Mouse (Mus musculus): ENCODE measurements around the gene Prkn. TPM values are rescaled to one million over a fixed set of nuclear protein-coding genes. Genes with fewer than 3 reads are reported as not detected.

The Prkn gene
- polyA plus RNA-seq, 1 experiment from 2014 or later, result 1.00 TPM

- Histone ChIP-seq H3K4me2 (ENCODE audit: low read depth, low read length) (no peak overlapping the region), H3K4me1 (ENCODE audit: insufficient read depth) (no peaks in the 10 kb centered on the region), H3K27me3 (ENCODE audit: insufficient read depth, low read length) (no peaks in the 10 kb centered on the region), H3K9me3 (ENCODE audit: low read length) (no peaks in the 10 kb centered on the region), H3K4me3 (ENCODE audit: low read depth, low read length) (no peak overlapping the region), H3K9ac (replicated peaks) (no peak overlapping the region), H3K27ac (ENCODE audit: low read depth) (no peak overlapping the region), H3K36me3 (replicated peaks; ENCODE audit: insufficient read depth, low read length) (no peaks in the 10 kb centered on the region)
- no peak for DNase-seq
- no peak for TF ChIP-seq CTCF (IDR thresholded peaks at IDR 0.05; ENCODE audit: low read depth)
- ATAC-seq, result no peak
- 78% methylated on average over 3 of the region's 3 CpGs for WGBS (ENCODE audit: insufficient replicate concordance)
Measured at GRCm38 (mm10) chr17:11736531-11736930, 896.3 kb downstream of the Prkn start.

- no peaks in the 10 kb centered on the region for H3K27me3 ChIP-seq (ENCODE audit: insufficient read depth, low read length)
- no peaks in the 10 kb centered on the region for H3K36me3 ChIP-seq (replicated peaks; ENCODE audit: insufficient read depth, low read length)
- H3K9me3 ChIP-seq (ENCODE audit: low read length), result no peaks in the 10 kb centered on the region
- TF ChIP-seq EP300 (IDR thresholded peaks at IDR 0.05; ENCODE audit: low read depth) (no peak), CTCF (IDR thresholded peaks at IDR 0.05; ENCODE audit: low read depth) (no peak)
- WGBS (ENCODE audit: insufficient replicate concordance), result 88% methylated on average over 10 of the region's 10 CpGs
- no peaks in the 10 kb centered on the region for H3K4me1 ChIP-seq (ENCODE audit: insufficient read depth)
- no peak overlapping the region for H3K27ac ChIP-seq (ENCODE audit: low read depth)
- H3K4me3 ChIP-seq (ENCODE audit: low read depth, low read length), result no peak overlapping the region
- H3K4me2 ChIP-seq (ENCODE audit: low read depth, low read length), result no peak overlapping the region
- no peak overlapping the region for H3K9ac ChIP-seq (replicated peaks)
- ATAC-seq (no peak), DNase-seq (no peak)
Measured at GRCm38 (mm10) chr17:11737905-11738304, 897.7 kb downstream of the Prkn start.

DNA sequence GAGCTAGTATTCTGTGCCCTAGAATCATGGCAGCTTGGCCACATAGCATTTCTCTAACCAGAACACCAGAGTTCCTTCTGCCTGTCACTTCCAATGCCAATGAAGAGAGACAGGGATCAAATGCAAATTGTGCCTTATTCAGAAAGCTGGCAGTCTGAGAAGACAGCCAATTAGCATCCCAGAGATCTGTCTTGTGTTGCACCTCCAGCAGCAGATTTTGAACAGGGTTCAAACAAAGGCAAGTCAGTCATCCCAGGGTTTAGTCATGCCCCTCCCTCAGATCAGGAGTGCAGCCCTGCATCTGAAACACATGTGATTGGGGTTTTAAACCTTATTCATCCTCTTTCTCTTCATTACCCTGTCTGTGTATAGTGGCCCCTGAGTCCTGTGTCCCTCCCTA lies 900.5 kb downstream of the Prkn start:
- no peaks in the 10 kb centered on the region for H3K36me3 ChIP-seq (replicated peaks; ENCODE audit: insufficient read depth, low read length)
- TF ChIP-seq CTCF (IDR thresholded peaks at IDR 0.05; ENCODE audit: low read depth) (no peak), EP300 (IDR thresholded peaks at IDR 0.05; ENCODE audit: low read depth) (no peak)
- H3K27ac ChIP-seq (ENCODE audit: low read depth), result no peak overlapping the region
- ATAC-seq (no peak), DNase-seq (no peak)
- H3K4me3 ChIP-seq (ENCODE audit: low read depth, low read length), result no peak overlapping the region
- no peaks in the 10 kb centered on the region for H3K9me3 ChIP-seq (ENCODE audit: low read length)
- no peaks in the 10 kb centered on the region for H3K4me1 ChIP-seq (ENCODE audit: insufficient read depth)
- H3K9ac ChIP-seq (replicated peaks), result no peak overlapping the region
- H3K4me2 ChIP-seq (ENCODE audit: low read depth, low read length), result no peak overlapping the region
- no peaks in the 10 kb centered on the region for H3K27me3 ChIP-seq (ENCODE audit: insufficient read depth, low read length)

GRCm38 (mm10) chr17:11741161-11741560 lies 901.0 kb downstream of the Prkn start:
- 86% methylated on average over 5 of the region's 5 CpGs for WGBS (ENCODE audit: insufficient replicate concordance)
- Histone ChIP-seq H3K27ac (ENCODE audit: low read depth) (no peak overlapping the region), H3K4me1 (ENCODE audit: insufficient read depth) (no peaks in the 10 kb centered on the region), H3K4me2 (ENCODE audit: low read depth, low read length) (no peak overlapping the region), H3K9me3 (ENCODE audit: low read length) (no peaks in the 10 kb centered on the region), H3K36me3 (replicated peaks; ENCODE audit: insufficient read depth, low read length) (no peaks in the 10 kb centered on the region), H3K9ac (replicated peaks) (no peak overlapping the region), H3K27me3 (ENCODE audit: insufficient read depth, low read length) (no peaks in the 10 kb centered on the region), H3K4me3 (ENCODE audit: low read depth, low read length) (no peak overlapping the region)
- DNase-seq (no peak), ATAC-seq (no peak)
- TF ChIP-seq CTCF (IDR thresholded peaks at IDR 0.05; ENCODE audit: low read depth), result no peak
- no peak for TF ChIP-seq EP300 (IDR thresholded peaks at IDR 0.05; ENCODE audit: low read depth)

GRCm38 (mm10) chr17:11751251-11751650 lies 911.1 kb downstream of the Prkn start:
- Histone ChIP-seq H3K9me3 (ENCODE audit: low read length) (no peaks in the 10 kb centered on the region), H3K9ac (replicated peaks) (no peak overlapping the region), H3K27ac (ENCODE audit: low read depth) (no peak overlapping the region), H3K27me3 (ENCODE audit: insufficient read depth, low read length) (no peaks in the 10 kb centered on the region), H3K4me3 (ENCODE audit: low read depth, low read length) (no peak overlapping the region), H3K4me2 (ENCODE audit: low read depth, low read length) (no peak overlapping the region), H3K4me1 (ENCODE audit: insufficient read depth) (no peaks in the 10 kb centered on the region), H3K36me3 (replicated peaks; ENCODE audit: insufficient read depth, low read length) (no peaks in the 10 kb centered on the region)
- TF ChIP-seq CTCF (IDR thresholded peaks at IDR 0.05; ENCODE audit: low read depth) (no peak), EP300 (IDR thresholded peaks at IDR 0.05; ENCODE audit: low read depth) (no peak)
- DNase-seq (no peak), ATAC-seq (no peak)
- WGBS (ENCODE audit: insufficient replicate concordance), result 70% methylated on average over 2 of the region's 2 CpGs

- no peak for TF ChIP-seq EP300 (IDR thresholded peaks at IDR 0.05; ENCODE audit: low read depth)
- no peak for TF ChIP-seq CTCF (IDR thresholded peaks at IDR 0.05; ENCODE audit: low read depth)
- Histone ChIP-seq H3K9ac (replicated peaks) (no peak overlapping the region), H3K36me3 (replicated peaks; ENCODE audit: insufficient read depth, low read length) (no peaks in the 10 kb centered on the region), H3K27me3 (ENCODE audit: insufficient read depth, low read length) (no peaks in the 10 kb centered on the region), H3K27ac (ENCODE audit: low read depth) (0 out of 2 replicates have a peak overlapping the region, but pooled peaks have one; percentile 7), H3K4me1 (ENCODE audit: insufficient read depth) (no peaks in the 10 kb centered on the region), H3K4me3 (ENCODE audit: low read depth, low read length) (no peak overlapping the region), H3K4me2 (ENCODE audit: low read depth, low read length) (no peak overlapping the region), H3K9me3 (ENCODE audit: low read length) (no peaks in the 10 kb centered on the region)
- DNase-seq (no peak), ATAC-seq (no peak)
- 44% methylated on average over 2 of the region's 2 CpGs for WGBS (ENCODE audit: insufficient replicate concordance)
Measured at GRCm38 (mm10) chr17:11752686-11753085, 912.5 kb downstream of the Prkn start.

GRCm38 (mm10) chr17:11765117-11765516 lies 924.9 kb downstream of the Prkn start:
- no peak overlapping the region for H3K27ac ChIP-seq (ENCODE audit: low read depth)
- ATAC-seq (no peak), DNase-seq (no peak)
- H3K4me3 ChIP-seq (ENCODE audit: low read depth, low read length), result no peak overlapping the region
- TF ChIP-seq CTCF (IDR thresholded peaks at IDR 0.05; ENCODE audit: low read depth), result no peak
- no peak for TF ChIP-seq EP300 (IDR thresholded peaks at IDR 0.05; ENCODE audit: low read depth)
- no peak overlapping the region for H3K4me2 ChIP-seq (ENCODE audit: low read depth, low read length)
- H3K36me3 ChIP-seq (replicated peaks; ENCODE audit: insufficient read depth, low read length), result no peaks in the 10 kb centered on the region
- 70% methylated on average over 3 of the region's 3 CpGs for WGBS (ENCODE audit: insufficient replicate concordance)
- no peaks in the 10 kb centered on the region for H3K9me3 ChIP-seq (ENCODE audit: low read length)
- no peak overlapping the region for H3K9ac ChIP-seq (replicated peaks)
- no peaks in the 10 kb centered on the region for H3K4me1 ChIP-seq (ENCODE audit: insufficient read depth)
- no peaks in the 10 kb centered on the region for H3K27me3 ChIP-seq (ENCODE audit: insufficient read depth, low read length)
